Mouse (Mus musculus) embryonic fibroblast, embryonic 13.5 days (primary cell): ENCODE measurements at regions not wholly inside any gene's neighbourhood (a gene's known extent, or its start where the extent isn't known, plus 50 kb on each side); places are given as distances from the start of the nearest gene placed in this dataset.

ENCODE experiments used
- H3K27ac ChIP-seq: 2 replicates; pipeline ENCODE4 v1.5.1; 2012; ENCODE audit warnings: low read length, control low read depth, inconsistent platforms; ENCODE audit not compliant: insufficient read depth
- H3K4me1 ChIP-seq: 2 replicates; pipeline ENCODE4 v1.6.1; 2011; ENCODE audit warnings: low read length; ENCODE audit not compliant: control insufficient read depth, insufficient read depth
- H3K4me3 ChIP-seq: 2 replicates; pipeline ENCODE4 v1.5.1; 2011; ENCODE audit warnings: mild to moderate bottlenecking, control low read depth, low read length; ENCODE audit not compliant: insufficient read depth
- CTCF ChIP-seq: IDR thresholded peaks from 2 replicates; pipeline ENCODE4 v1.5.1; 2011; ENCODE audit warnings: mild to moderate bottlenecking, control low read depth, low read length, moderate library complexity, borderline replicate concordance; ENCODE audit not compliant: insufficient read depth
- POLR2A ChIP-seq: IDR thresholded peaks from 2 replicates; pipeline ENCODE4 v1.6.1; 2011; ENCODE audit warnings: low read depth, mild to moderate bottlenecking, control low read depth, low read length, moderate library complexity

- Histone ChIP-seq H3K4me3 (no peak overlapping the region), H3K4me1 (no peaks in the 10 kb centered on the region), H3K27ac (no peak overlapping the region)
- TF ChIP-seq CTCF (peak; percentile 64; the same call in 1 of the 2 replicates), POLR2A (no peak)
Measured at GRCm38 (mm10) chr12:54545821-54546608, 110.4 kb downstream of the Sptssa start.

- H3K4me1 ChIP-seq = no peaks in the 10 kb centered on the region; the same call in 1 of the 2 replicates
Measured at GRCm38 (mm10) chr12:54538320-54538705, 118.1 kb downstream of the Sptssa start.

GRCm38 (mm10) chr12:54537690-54538319, 118.6 kb downstream of the Sptssa start:
- no peak for TF ChIP-seq POLR2A
- no peak for TF ChIP-seq CTCF
- Histone ChIP-seq H3K27ac (no peak overlapping the region), H3K4me3 (no peak overlapping the region), H3K4me1 (no peaks in the 10 kb centered on the region; the same call in 1 of the 2 replicates)

More at GRCm38 (mm10) chr12:54538320-54538705, 118.1 kb downstream of the Sptssa start:
- H3K4me3 ChIP-seq = no peak overlapping the region
- TF ChIP-seq POLR2A (no peak), CTCF (no peak)
- no peak overlapping the region for H3K27ac ChIP-seq

- Histone ChIP-seq H3K4me3 (no peak overlapping the region), H3K4me1 (no peaks in the 10 kb centered on the region; the same call in 1 of the 2 replicates), H3K27ac (no peak overlapping the region)
- no peak for TF ChIP-seq POLR2A
- no peak for TF ChIP-seq CTCF
Measured at GRCm38 (mm10) chr12:54537022-54537421, 119.4 kb downstream of the Sptssa start.

- no peaks in the 10 kb centered on the region; the same call in 1 of the 2 replicates for H3K4me1 ChIP-seq
- TF ChIP-seq CTCF (no peak), POLR2A (no peak)
- H3K4me3 ChIP-seq = no peak overlapping the region
- H3K27ac ChIP-seq = no peak overlapping the region
Measured at GRCm38 (mm10) chr12:54535556-54536516, 120.5 kb downstream of the Sptssa start.

- no peak overlapping the region for H3K4me3 ChIP-seq
- no peak overlapping the region for H3K27ac ChIP-seq
Measured at GRCm38 (mm10) chr12:54534910-54535309, 121.5 kb downstream of the Sptssa start.

GRCm38 (mm10) chr12:54533134-54533533, 123.2 kb downstream of the Sptssa start:
- Histone ChIP-seq H3K27ac (peak overlapping the region; percentile 88), H3K4me3 (no peak overlapping the region), H3K4me1 (no peaks in the 10 kb centered on the region; the same call in 1 of the 2 replicates)
- no peak for TF ChIP-seq CTCF

More at GRCm38 (mm10) chr12:54534910-54535309, 121.5 kb downstream of the Sptssa start:
- H3K4me1 ChIP-seq = no peaks in the 10 kb centered on the region; the same call in 1 of the 2 replicates
- TF ChIP-seq CTCF (no peak), POLR2A (no peak)

GRCm38 (mm10) chr12:54532062-54532461, 124.3 kb downstream of the Sptssa start:
- Histone ChIP-seq H3K27ac (no peak overlapping the region), H3K4me1 (no peaks in the 10 kb centered on the region; the same call in 1 of the 2 replicates), H3K4me3 (no peak overlapping the region)
- no peak for TF ChIP-seq CTCF
- no peak for TF ChIP-seq POLR2A

- TF ChIP-seq CTCF = no peak
- no peak for TF ChIP-seq POLR2A
Measured at GRCm38 (mm10) chr12:54528046-54528445, 128.3 kb downstream of the Sptssa start.

More at GRCm38 (mm10) chr12:54528046-54528445, 128.3 kb downstream of the Sptssa start:
- H3K27ac ChIP-seq = no peak overlapping the region
- no peaks in the 10 kb centered on the region for H3K4me1 ChIP-seq
- H3K4me3 ChIP-seq = no peak overlapping the region
